Mouse (Mus musculus): ENCODE results near the gene Smarcd1. TPM values are rescaled to one million over a fixed set of nuclear protein-coding genes. Genes with fewer than 3 reads are reported as not detected.
"Not testable (repeated sequence)": the region's sequence is repeated elsewhere in the genome, so short reads cannot be mapped to it uniquely, and the experiment has no call there.

Smarcd1 gene
- polyA plus RNA-seq, 1 experiment from 2014 or later, result 124 TPM

GRCm38 (mm10) chr15:99690924-99691323, 11.0 kb upstream of the Smarcd1 start:
- Histone ChIP-seq H3K9ac (replicated peaks) (no peak overlapping the region), H3K4me2 (replicated peaks) (no peak overlapping the region), H3K36me3 (peaks cover 5% of the 10 kb centered on the region; the same call in 1 of the 2 replicates), H3K27ac (replicated peaks) (no peak overlapping the region), H3K4me3 (no peak overlapping the region), H3K9me3 (no peaks in the 10 kb centered on the region), H3K27me3 (no peaks in the 10 kb centered on the region), H3K4me1 (peaks cover 6% of the 10 kb centered on the region; the same call in 1 of the 2 replicates)
- WGBS, result 27% methylated on average over 4 of the region's 4 CpGs
- no peak for ATAC-seq (replicated peaks)

GRCm38 (mm10) chr15:99691976-99692375, 10.0 kb upstream of the Smarcd1 start:
- Histone ChIP-seq H3K36me3 (peaks cover 10% of the 10 kb centered on the region; the same call in 1 of the 2 replicates), H3K4me1 (peaks cover 6% of the 10 kb centered on the region; the same call in 1 of the 2 replicates), H3K4me2 (replicated peaks) (no peak overlapping the region), H3K4me3 (no peak overlapping the region), H3K27ac (replicated peaks) (no peak overlapping the region), H3K9ac (replicated peaks) (no peak overlapping the region), H3K9me3 (no peaks in the 10 kb centered on the region), H3K27me3 (no peaks in the 10 kb centered on the region)
- 0 out of 2 replicates have a peak, but pooled peaks have one; percentile 44 for ATAC-seq (replicated peaks)
- WGBS, result 58% methylated on average over 9 of the region's 9 CpGs

- Histone ChIP-seq H3K36me3 (peaks cover 28% of the 10 kb centered on the region; the same call in 1 of the 2 replicates), H3K27ac (replicated peaks) (no peak overlapping the region), H3K9ac (replicated peaks) (no peak overlapping the region), H3K27me3 (no peaks in the 10 kb centered on the region), H3K4me3 (no peak overlapping the region), H3K4me2 (replicated peaks) (no peak overlapping the region), H3K9me3 (no peaks in the 10 kb centered on the region), H3K4me1 (0 out of 2 replicates have a peak, but pooled peaks cover 8% of the 10 kb centered on the region)
- WGBS, result 33% methylated on average over 2 of the region's 2 CpGs
- ATAC-seq (replicated peaks), result no peak
Measured at GRCm38 (mm10) chr15:99697309-99697708, 4.6 kb upstream of the Smarcd1 start.

- H3K27me3 ChIP-seq, result no peaks in the 10 kb centered on the region
- 38% methylated on average over 20 of the region's 20 CpGs for WGBS
- H3K9me3 ChIP-seq, result no peaks in the 10 kb centered on the region
- H3K36me3 ChIP-seq, result peaks cover 28% of the 10 kb centered on the region; the same call in 1 of the 2 replicates
- H3K27ac ChIP-seq (replicated peaks), result no peak overlapping the region
- H3K4me3 ChIP-seq, result no peak overlapping the region
- peaks cover 16% of the 10 kb centered on the region for H3K4me1 ChIP-seq
- H3K4me2 ChIP-seq (replicated peaks), result no peak overlapping the region
- no peak overlapping the region; the same call in 1 of the 2 replicates for H3K9ac ChIP-seq (replicated peaks)
- ATAC-seq (replicated peaks), result no peak
Measured at GRCm38 (mm10) chr15:99698533-99699085, 3.3 kb upstream of the Smarcd1 start.

GRCm38 (mm10) chr15:99699715-99700114, 2.2 kb upstream of the Smarcd1 start:
- no peak overlapping the region for H3K4me3 ChIP-seq
- no peak overlapping the region for H3K4me2 ChIP-seq (replicated peaks)
- 89% methylated on average over 10 of the region's 10 CpGs for WGBS
- peaks cover 33% of the 10 kb centered on the region; the same call in 1 of the 2 replicates for H3K36me3 ChIP-seq
- no peak overlapping the region for H3K9ac ChIP-seq (replicated peaks)
- H3K9me3 ChIP-seq, result no peaks in the 10 kb centered on the region
- no peak overlapping the region for H3K27ac ChIP-seq (replicated peaks)
- ATAC-seq (replicated peaks), result no peak
- no peaks in the 10 kb centered on the region for H3K27me3 ChIP-seq
- H3K4me1 ChIP-seq, result peaks cover 27% of the 10 kb centered on the region

- no peak overlapping the region for H3K4me2 ChIP-seq (replicated peaks)
- no peak overlapping the region for H3K9ac ChIP-seq (replicated peaks)
- no peak for ATAC-seq (replicated peaks)
- WGBS, result 91% methylated on average over 18 of the region's 18 CpGs
- no peaks in the 10 kb centered on the region for H3K27me3 ChIP-seq
- H3K36me3 ChIP-seq, result peaks cover 38% of the 10 kb centered on the region
- H3K9me3 ChIP-seq, result no peaks in the 10 kb centered on the region
- H3K27ac ChIP-seq (replicated peaks), result no peak overlapping the region
- H3K4me1 ChIP-seq, result peaks cover 32% of the 10 kb centered on the region
- no peak overlapping the region for H3K4me3 ChIP-seq
Measured at GRCm38 (mm10) chr15:99700219-99701106, 1.5 kb upstream of the Smarcd1 start.

GRCm38 (mm10) chr15:99701640-99701998, 310 bp upstream of the Smarcd1 start:
- H3K4me3 ChIP-seq, result peak overlapping the region; percentile 74
- H3K9me3 ChIP-seq, H3K27me3 ChIP-seq: not testable (repeated sequence)
- H3K36me3 ChIP-seq, result peaks cover 39% of the 10 kb centered on the region
- peak; percentile 3; the same call in 1 of the 2 replicates for ATAC-seq (replicated peaks)
- H3K27ac ChIP-seq (replicated peaks), result peak overlapping the region; percentile 95
- 49% methylated on average over 16 of the region's 16 CpGs for WGBS
- H3K4me1 ChIP-seq, result peaks cover 37% of the 10 kb centered on the region
- H3K9ac ChIP-seq (replicated peaks), result peak overlapping the region; percentile 95
- peak overlapping the region; percentile 32 for H3K4me2 ChIP-seq (replicated peaks)

GRCm38 (mm10) chr15:99703104-99703503, 1.2 kb downstream of the Smarcd1 start:
- Histone ChIP-seq H3K4me1 (peaks cover 37% of the 10 kb centered on the region), H3K9ac (replicated peaks) (peak overlapping the region; percentile 95), H3K4me3 (peak overlapping the region; percentile 74), H3K27me3 (no peaks in the 10 kb centered on the region), H3K9me3 (no peaks in the 10 kb centered on the region), H3K36me3 (peaks cover 43% of the 10 kb centered on the region), H3K27ac (replicated peaks) (peak overlapping the region; percentile 95), H3K4me2 (replicated peaks) (peak overlapping the region; percentile 71)
- WGBS, result 66% methylated on average over 9 of the region's 9 CpGs
- ATAC-seq (replicated peaks), result no peak

- ATAC-seq (replicated peaks), result no peak
- H3K36me3 ChIP-seq, result peaks cover 46% of the 10 kb centered on the region
Measured at GRCm38 (mm10) chr15:99703676-99704040, 1.7 kb downstream of the Smarcd1 start.

GRCm38 (mm10) chr15:99704041-99704681, 2.2 kb downstream of the Smarcd1 start:
- no peaks in the 10 kb centered on the region for H3K9me3 ChIP-seq
- H3K4me3 ChIP-seq, result peak overlapping the region; percentile 74
- WGBS, result 25% methylated on average over 23 of the region's 23 CpGs
- H3K27ac ChIP-seq (replicated peaks), result peak overlapping the region; percentile 95
- H3K4me2 ChIP-seq (replicated peaks), result peak overlapping the region; percentile 71
- peak overlapping the region; percentile 39 for H3K9ac ChIP-seq (replicated peaks)
- H3K4me1 ChIP-seq, result peaks cover 37% of the 10 kb centered on the region
- no peak for ATAC-seq (replicated peaks)
- H3K36me3 ChIP-seq, result peaks cover 46% of the 10 kb centered on the region
- H3K27me3 ChIP-seq, result no peaks in the 10 kb centered on the region

More at GRCm38 (mm10) chr15:99703676-99704040, 1.7 kb downstream of the Smarcd1 start:
- Histone ChIP-seq H3K9me3 (no peaks in the 10 kb centered on the region), H3K4me2 (replicated peaks) (peak overlapping the region; percentile 71), H3K27ac (replicated peaks) (peak overlapping the region; percentile 95), H3K9ac (replicated peaks) (peak overlapping the region; percentile 95; the same call in 1 of the 2 replicates), H3K4me3 (peak overlapping the region; percentile 74), H3K4me1 (peaks cover 37% of the 10 kb centered on the region), H3K27me3 (no peaks in the 10 kb centered on the region)
- 64% methylated on average over 5 of the region's 5 CpGs for WGBS

GRCm38 (mm10) chr15:99704881-99705280, 3.0 kb downstream of the Smarcd1 start:
- peak overlapping the region; percentile 39 for H3K9ac ChIP-seq (replicated peaks)
- H3K27ac ChIP-seq (replicated peaks), result peak overlapping the region; percentile 95
- H3K27me3 ChIP-seq, result no peaks in the 10 kb centered on the region
- peaks cover 51% of the 10 kb centered on the region for H3K36me3 ChIP-seq
- peak overlapping the region; percentile 74 for H3K4me3 ChIP-seq
- peak overlapping the region; percentile 71 for H3K4me2 ChIP-seq (replicated peaks)
- WGBS, result 33% methylated on average over 7 of the region's 7 CpGs
- no peaks in the 10 kb centered on the region for H3K9me3 ChIP-seq
- peaks cover 37% of the 10 kb centered on the region for H3K4me1 ChIP-seq
- ATAC-seq (replicated peaks), result no peak
